Mouse (Mus musculus) bone marrow, adult 2 months (tissue): Measurements from ENCODE around the gene Nadk2.

Experiments
- CTCF ChIP-seq: fragments of 200-500 bp; IDR thresholded peaks from 2 replicates; pipeline ENCODE4 v1.5.1; 2011; ENCODE audit warnings: low read length, control low read depth; ENCODE audit not compliant: control insufficient read depth, insufficient read depth
- POLR2A ChIP-seq: fragments of 200-500 bp; IDR thresholded peaks from 2 replicates; pipeline ENCODE4 v1.6.1; 2011; ENCODE audit warnings: low read depth, mild to moderate bottlenecking, control low read depth, low read length, borderline replicate concordance; ENCODE audit not compliant: control insufficient read depth

GRCm38 (mm10) chr15:9059856-9060255, 11.2 kb upstream of the Nadk2 start:
- no peak for TF ChIP-seq CTCF
- TF ChIP-seq POLR2A, result no peak
